Mouse (Mus musculus): ENCODE data around the gene Hyal1. TPM values are rescaled to one million over a fixed set of nuclear protein-coding genes. Genes with fewer than 3 reads are reported as not detected.
A peak's percentile ranks its signal among the peaks of the same experiment; 100 is the strongest.

Hyal1 gene
- polyA plus RNA-seq, 1 experiment = 8.3 TPM

DNA sequence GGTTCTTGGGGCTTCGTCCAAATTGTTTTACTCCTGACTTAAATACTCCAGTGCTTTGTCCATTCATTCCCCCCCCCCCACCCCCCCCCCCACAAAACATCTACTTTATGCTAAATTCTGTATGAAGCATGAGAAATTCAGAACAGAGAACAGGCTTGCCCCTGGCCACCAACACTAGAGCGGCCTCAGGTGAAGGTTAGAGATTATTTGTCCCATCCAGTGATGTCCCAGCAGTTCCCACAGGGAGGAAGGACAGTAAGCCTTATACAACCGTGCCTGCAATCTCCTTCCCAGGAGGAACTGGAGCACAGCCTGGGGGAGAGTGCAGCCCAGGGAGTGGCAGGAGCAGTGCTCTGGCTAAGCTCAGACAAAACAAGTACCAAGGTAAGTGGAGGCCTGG lies 1.9 kb downstream of the Hyal1 start, which contains the start of gene Naa80:
TSS of gene Naa80 (plus strand) at position 301 of the 400 bp plus-strand sequence.
- WGBS = 96% methylated on average over 3 of the region's 3 CpGs
- Histone ChIP-seq H3K4me3 (ENCODE audit: control insufficient read depth, insufficient read depth, low read length) (no peak within 1 kb of the TSS), H3K27ac (ENCODE audit: control insufficient read depth, insufficient read depth, low read length) (no peak within 1 kb of the TSS), H3K36me3 (ENCODE audit: control insufficient read depth, insufficient read depth, low read length) (no peaks in the 10 kb centered on the region), H3K4me1 (replicated peaks; ENCODE audit: control insufficient read depth, insufficient read depth, low read length) (peaks cover 10% of the 10 kb centered on the region), H3K27me3 (ENCODE audit: control insufficient read depth, insufficient read depth, low read length) (no peaks in the 10 kb centered on the region)
- DNase-seq = no peak
- TF ChIP-seq CTCF (IDR thresholded peaks at IDR 0.05; ENCODE audit: borderline replicate concordance, control insufficient read depth, extremely low read depth, insufficient read depth, low read length, poor library complexity) = no peak
- no peak for TF ChIP-seq POLR2A (IDR thresholded peaks at IDR 0.05; ENCODE audit: control insufficient read depth, extremely low read depth, insufficient read depth, low read length, poor library complexity)

DNA sequence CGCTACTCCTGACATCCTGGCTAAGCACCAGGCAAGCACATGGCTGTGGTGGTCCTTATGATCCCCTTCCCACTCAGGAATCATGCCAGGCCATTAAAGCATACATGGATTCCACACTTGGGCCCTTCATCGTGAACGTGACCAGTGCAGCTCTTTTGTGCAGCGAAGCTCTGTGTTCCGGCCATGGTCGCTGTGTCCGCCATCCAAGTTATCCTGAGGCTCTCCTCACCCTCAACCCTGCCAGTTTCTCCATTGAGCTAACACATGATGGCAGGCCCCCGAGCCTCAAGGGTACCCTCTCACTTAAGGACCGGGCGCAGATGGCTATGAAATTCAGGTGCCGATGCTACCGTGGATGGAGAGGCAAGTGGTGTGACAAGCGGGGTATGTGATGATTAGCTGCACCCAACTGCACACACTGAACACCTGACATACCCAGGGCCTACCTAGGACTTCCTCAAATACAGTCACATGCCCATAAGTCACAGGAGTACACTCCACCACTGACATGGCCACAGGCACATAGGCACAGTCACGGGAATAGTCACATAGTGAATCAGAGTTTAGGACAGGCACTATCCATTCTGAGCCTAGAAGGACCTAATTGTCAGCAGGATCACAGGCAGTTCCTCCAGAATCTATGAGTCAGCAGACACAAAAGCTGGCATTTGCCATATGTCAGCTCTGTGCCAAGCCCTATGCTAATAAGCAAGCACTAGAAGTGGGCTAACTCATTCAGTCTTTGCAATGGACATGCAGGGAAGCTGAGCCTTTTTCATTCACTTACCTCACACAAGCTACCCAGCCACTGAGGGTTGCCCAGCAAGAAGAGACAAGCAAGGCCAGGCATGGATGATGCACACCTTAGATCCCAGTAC lies 2.5 kb downstream of the Hyal1 start:
- TF ChIP-seq POLR2A (IDR thresholded peaks at IDR 0.05; ENCODE audit: control insufficient read depth, extremely low read depth, insufficient read depth, low read length, poor library complexity) (no peak), CTCF (IDR thresholded peaks at IDR 0.05; ENCODE audit: borderline replicate concordance, control insufficient read depth, extremely low read depth, insufficient read depth, low read length, poor library complexity) (no peak)
- DNase-seq = no peak
- no peak overlapping the region for H3K27ac ChIP-seq (ENCODE audit: control insufficient read depth, insufficient read depth, low read length)
- peaks cover 10% of the 10 kb centered on the region for H3K4me1 ChIP-seq (replicated peaks; ENCODE audit: control insufficient read depth, insufficient read depth, low read length)
- no peaks in the 10 kb centered on the region for H3K27me3 ChIP-seq (ENCODE audit: control insufficient read depth, insufficient read depth, low read length)
- no peak overlapping the region for H3K4me3 ChIP-seq (ENCODE audit: control insufficient read depth, insufficient read depth, low read length)
- 94% methylated on average over 14 of the region's 14 CpGs for WGBS
- no peaks in the 10 kb centered on the region for H3K36me3 ChIP-seq (ENCODE audit: control insufficient read depth, insufficient read depth, low read length)

DNA sequence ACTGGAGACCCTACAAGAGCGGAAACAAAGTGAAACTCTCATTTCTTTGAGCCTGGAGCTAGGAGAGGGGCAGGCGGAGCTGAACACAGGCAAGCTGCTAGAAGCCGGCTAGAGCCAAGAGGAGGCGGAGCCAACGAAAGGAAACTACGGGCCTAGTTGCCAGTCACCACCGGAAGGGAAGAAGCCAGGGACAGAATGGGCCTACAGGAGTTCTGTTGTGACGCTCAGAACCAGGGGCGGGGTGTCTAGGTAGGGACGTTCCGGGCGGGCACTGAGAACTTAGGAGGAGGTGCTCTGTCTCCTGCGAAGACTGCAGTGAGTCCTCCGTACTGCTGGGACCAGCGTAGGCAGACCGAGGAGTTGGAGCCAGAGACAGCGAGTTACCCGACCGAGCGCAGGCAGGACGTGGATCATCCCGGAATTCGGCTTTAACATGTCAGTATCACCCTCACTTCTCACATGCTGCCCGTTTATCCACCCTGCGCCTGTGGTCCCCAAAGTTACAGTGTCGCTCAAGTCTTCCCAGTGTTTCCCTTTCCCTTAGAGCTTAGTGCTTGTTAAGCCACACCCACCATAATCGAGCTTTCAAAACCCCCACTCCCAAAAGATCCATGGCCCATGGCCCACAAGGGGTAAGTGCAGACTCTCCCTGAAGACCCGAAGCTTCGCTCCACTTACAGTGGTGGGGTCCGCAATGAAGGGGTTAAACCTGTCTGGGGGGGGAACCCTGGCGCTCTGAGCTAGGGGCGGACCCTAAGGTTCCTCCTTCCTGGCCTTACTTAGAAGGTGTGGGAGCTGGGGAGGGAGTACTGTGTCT lies 4.0 kb downstream of the Hyal1 start, which contains the start of gene Hyal3:
TSS of gene Hyal3 (plus strand) at position 318 of the 817 bp plus-strand sequence.
- Histone ChIP-seq H3K4me1 (replicated peaks; ENCODE audit: control insufficient read depth, insufficient read depth, low read length) (peaks cover 10% of the 10 kb centered on the region), H3K4me3 (ENCODE audit: control insufficient read depth, insufficient read depth, low read length) (peak within 1 kb of the TSS; percentile 58), H3K27ac (ENCODE audit: control insufficient read depth, insufficient read depth, low read length) (peak within 1 kb of the TSS; percentile 50), H3K36me3 (ENCODE audit: control insufficient read depth, insufficient read depth, low read length) (no peaks in the 10 kb centered on the region), H3K27me3 (ENCODE audit: control insufficient read depth, insufficient read depth, low read length) (no peaks in the 10 kb centered on the region)
- TF ChIP-seq CTCF (IDR thresholded peaks at IDR 0.05; ENCODE audit: borderline replicate concordance, control insufficient read depth, extremely low read depth, insufficient read depth, low read length, poor library complexity) = no peak
- TF ChIP-seq POLR2A (IDR thresholded peaks at IDR 0.05; ENCODE audit: control insufficient read depth, extremely low read depth, insufficient read depth, low read length, poor library complexity) = peak; percentile 71; the same call in 1 of the 2 replicates
- under 1% methylated on average over 32 of the region's 32 CpGs for WGBS
- peak; percentile 85 for DNase-seq

DNA sequence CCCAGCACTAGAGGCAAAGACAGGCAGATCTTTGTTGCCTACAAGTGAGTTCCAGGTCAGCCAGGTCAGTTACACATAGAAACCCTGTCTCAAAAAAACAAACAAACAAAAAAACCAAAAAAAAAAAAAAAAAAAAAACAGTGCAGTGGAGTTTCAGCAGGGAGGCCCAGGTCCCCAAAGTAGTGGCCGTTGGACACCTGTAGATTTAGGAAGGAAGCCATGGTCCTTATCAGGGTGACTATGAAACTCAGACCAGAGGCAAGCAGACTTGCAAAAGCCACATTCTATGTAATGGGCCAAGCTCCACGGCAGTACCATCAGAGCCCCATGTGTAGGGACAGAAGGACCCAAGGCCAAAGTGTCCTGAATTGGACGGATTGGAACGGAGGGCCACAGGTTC lies 4.9 kb downstream of the Hyal1 start:
- TF ChIP-seq CTCF (IDR thresholded peaks at IDR 0.05; ENCODE audit: borderline replicate concordance, control insufficient read depth, extremely low read depth, insufficient read depth, low read length, poor library complexity) (no peak), POLR2A (IDR thresholded peaks at IDR 0.05; ENCODE audit: control insufficient read depth, extremely low read depth, insufficient read depth, low read length, poor library complexity) (no peak)
- 51% methylated on average over 4 of the region's 4 CpGs for WGBS
- Histone ChIP-seq H3K36me3 (ENCODE audit: control insufficient read depth, insufficient read depth, low read length) (no peaks in the 10 kb centered on the region), H3K27ac (ENCODE audit: control insufficient read depth, insufficient read depth, low read length) (no peak overlapping the region), H3K4me1 (replicated peaks; ENCODE audit: control insufficient read depth, insufficient read depth, low read length) (peaks cover 12% of the 10 kb centered on the region), H3K4me3 (ENCODE audit: control insufficient read depth, insufficient read depth, low read length) (no peak overlapping the region), H3K27me3 (ENCODE audit: control insufficient read depth, insufficient read depth, low read length) (no peaks in the 10 kb centered on the region)
- no peak for DNase-seq

DNA sequence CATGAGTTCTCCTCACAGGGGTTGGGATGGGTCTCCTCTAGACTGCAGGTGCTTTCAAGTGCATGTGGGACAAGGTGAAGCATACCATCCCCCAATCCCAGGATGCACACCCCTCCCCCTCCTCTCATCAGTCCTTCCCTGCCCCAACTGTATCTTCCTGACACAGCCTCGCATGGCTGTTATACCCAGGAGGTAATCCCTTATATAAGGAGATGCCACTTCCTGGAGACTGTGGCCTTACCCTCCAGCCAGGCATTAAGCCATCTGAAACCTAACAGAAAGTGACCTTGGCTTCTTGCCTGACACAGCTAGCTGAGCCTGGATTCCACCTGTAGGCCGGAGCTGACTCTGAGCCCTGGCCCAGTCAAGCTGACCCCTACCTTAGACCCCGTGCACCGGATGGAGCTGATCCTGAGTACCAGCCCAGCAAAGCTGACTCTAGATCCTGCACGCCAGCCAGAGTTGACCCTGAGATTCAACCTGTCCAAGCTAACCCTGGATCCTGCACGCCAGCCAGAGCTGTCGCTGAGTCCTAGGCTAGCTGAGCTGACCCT lies 5.9 kb downstream of the Hyal1 start:
- 88% methylated on average over 7 of the region's 7 CpGs for WGBS
- H3K27ac ChIP-seq (ENCODE audit: control insufficient read depth, insufficient read depth, low read length) = no peak overlapping the region
- no peaks in the 10 kb centered on the region for H3K36me3 ChIP-seq (ENCODE audit: control insufficient read depth, insufficient read depth, low read length)
- no peak for DNase-seq
- no peaks in the 10 kb centered on the region for H3K27me3 ChIP-seq (ENCODE audit: control insufficient read depth, insufficient read depth, low read length)
- H3K4me1 ChIP-seq (replicated peaks; ENCODE audit: control insufficient read depth, insufficient read depth, low read length) = peaks cover 14% of the 10 kb centered on the region
- TF ChIP-seq CTCF (IDR thresholded peaks at IDR 0.05; ENCODE audit: borderline replicate concordance, control insufficient read depth, extremely low read depth, insufficient read depth, low read length, poor library complexity) (no peak), POLR2A (IDR thresholded peaks at IDR 0.05; ENCODE audit: control insufficient read depth, extremely low read depth, insufficient read depth, low read length, poor library complexity) (no peak)
- no peak overlapping the region for H3K4me3 ChIP-seq (ENCODE audit: control insufficient read depth, insufficient read depth, low read length)

DNA sequence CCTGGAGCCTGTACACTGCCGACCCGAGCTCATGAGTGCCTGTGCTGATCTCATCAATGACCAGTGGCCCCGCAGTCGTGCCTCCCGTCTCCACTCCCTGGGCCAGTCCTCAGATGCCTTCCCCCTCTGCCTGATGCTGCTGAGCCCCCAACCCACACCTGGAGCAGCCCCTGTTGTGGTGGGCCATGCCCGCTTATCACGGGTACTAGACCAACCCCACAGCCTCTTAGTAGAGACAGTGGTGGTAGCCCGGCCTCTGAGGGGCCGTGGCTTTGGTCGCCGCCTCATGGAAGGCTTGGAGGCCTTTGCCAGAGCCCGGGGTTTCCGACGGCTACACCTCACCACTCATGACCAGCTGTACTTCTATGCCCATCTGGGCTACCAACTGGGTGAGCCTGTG lies 6.4 kb downstream of the Hyal1 start:
- peaks cover 18% of the 10 kb centered on the region for H3K4me1 ChIP-seq (replicated peaks; ENCODE audit: control insufficient read depth, insufficient read depth, low read length)
- 93% methylated on average over 14 of the region's 14 CpGs for WGBS
- DNase-seq = no peak
- TF ChIP-seq POLR2A (IDR thresholded peaks at IDR 0.05; ENCODE audit: control insufficient read depth, extremely low read depth, insufficient read depth, low read length, poor library complexity) (no peak), CTCF (IDR thresholded peaks at IDR 0.05; ENCODE audit: borderline replicate concordance, control insufficient read depth, extremely low read depth, insufficient read depth, low read length, poor library complexity) (no peak)
- no peak overlapping the region for H3K4me3 ChIP-seq (ENCODE audit: control insufficient read depth, insufficient read depth, low read length)
- no peaks in the 10 kb centered on the region for H3K27me3 ChIP-seq (ENCODE audit: control insufficient read depth, insufficient read depth, low read length)
- no peak overlapping the region for H3K27ac ChIP-seq (ENCODE audit: control insufficient read depth, insufficient read depth, low read length)
- H3K36me3 ChIP-seq (ENCODE audit: control insufficient read depth, insufficient read depth, low read length) = no peaks in the 10 kb centered on the region

All from thymus, adult 2 months (tissue).